Mouse (Mus musculus): ENCODE results near the gene Sh3bgrl2. TPM values are rescaled to one million over a fixed set of nuclear protein-coding genes. Genes with fewer than 3 reads are reported as not detected.

Sh3bgrl2 gene
- total RNA-seq, 2 experiments from 2014 or later = 27.4 to 27.6 TPM

GRCm38 (mm10) chr9:83556236-83556635 lies 8.1 kb downstream of the Sh3bgrl2 start:
- intact Hi-C loops (cut with DNase I) = no loop called here
- no peak for DNase-seq (ENCODE audit: low spot score in 2 of 2)

- intact Hi-C loops (cut with DNase I) = no loop called here
- no peak for DNase-seq (ENCODE audit: low spot score in 2 of 2)
Measured at GRCm38 (mm10) chr9:83556780-83557771, 8.9 kb downstream of the Sh3bgrl2 start.

- intact Hi-C loops (cut with DNase I) = no loop called here
- no peak for DNase-seq (ENCODE audit: low spot score in 2 of 2)
Measured at GRCm38 (mm10) chr9:83560670-83561069, 12.5 kb downstream of the Sh3bgrl2 start.

DNA sequence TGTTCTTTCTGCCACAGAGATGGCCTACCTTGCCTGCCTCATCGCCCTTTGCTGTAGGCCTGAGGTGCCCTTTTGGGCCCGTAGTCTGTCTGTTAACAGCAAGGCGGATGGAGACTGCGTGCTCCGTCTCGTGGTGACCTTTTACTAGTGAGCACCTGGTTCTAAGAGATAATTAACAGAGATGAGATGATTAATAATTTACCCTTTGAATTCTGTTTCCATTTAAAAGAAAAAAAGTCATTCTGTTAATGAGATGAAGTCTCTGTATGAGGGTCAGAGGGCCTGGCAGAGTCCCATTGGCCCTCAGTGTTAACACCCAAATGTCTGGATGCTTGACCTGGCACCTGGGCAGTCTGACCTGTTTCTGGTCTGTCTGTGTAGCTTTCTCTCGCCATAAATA lies 14.8 kb downstream of the Sh3bgrl2 start:
- intact Hi-C loops (cut with DNase I) = no loop called here
- DNase-seq (ENCODE audit: low spot score in 2 of 2) = no peak

GRCm38 (mm10) chr9:83563808-83564549 lies 15.9 kb downstream of the Sh3bgrl2 start:
- intact Hi-C loops (cut with DNase I) = no loop called here
- DNase-seq (ENCODE audit: low spot score in 2 of 2) = no peak

GRCm38 (mm10) chr9:83564934-83565652 lies 17.0 kb downstream of the Sh3bgrl2 start:
- DNase-seq (ENCODE audit: low spot score in 2 of 2) = no peak
- intact Hi-C loops (cut with DNase I) = no loop called here

DNA sequence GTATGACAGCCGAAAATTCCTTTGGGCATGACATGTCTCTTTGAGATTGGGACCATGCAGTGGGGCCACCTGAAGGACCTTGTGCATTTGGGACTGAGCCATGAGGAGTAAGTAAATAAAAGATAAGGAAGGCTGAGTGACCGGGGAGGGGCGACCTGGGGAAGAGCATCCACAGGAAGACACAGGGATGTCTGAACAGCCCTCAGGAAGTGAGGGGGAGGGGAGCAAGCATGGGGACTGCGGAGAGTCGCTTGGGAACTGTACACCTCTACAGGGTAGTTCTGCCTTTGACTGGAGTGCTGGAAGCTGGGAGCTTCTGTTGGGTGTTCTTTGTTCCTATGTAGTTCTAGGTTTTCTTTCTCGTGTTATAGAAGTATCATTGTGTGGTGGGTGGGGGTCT lies 18.0 kb downstream of the Sh3bgrl2 start:
- intact Hi-C loops (cut with DNase I) = no loop called here
- DNase-seq (ENCODE audit: low spot score in 2 of 2) = no peak

DNA sequence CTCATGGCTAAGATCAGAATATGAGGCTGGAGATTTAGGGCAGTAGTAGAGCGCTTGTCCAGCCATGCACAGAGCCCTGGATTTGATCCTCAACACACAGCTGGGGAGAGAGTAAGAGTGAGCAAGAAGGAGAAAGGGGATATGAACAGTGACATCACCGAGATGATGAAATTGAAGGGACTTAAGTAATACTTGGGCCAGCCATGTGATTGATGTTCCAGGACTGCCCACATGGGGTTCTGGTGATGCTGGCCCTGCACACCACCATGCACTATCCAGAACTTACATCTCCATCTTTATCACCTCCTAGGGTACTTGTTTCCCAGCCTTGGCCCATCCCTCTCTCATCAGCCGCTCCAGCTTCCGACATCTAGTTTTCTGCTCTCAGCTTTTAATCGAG lies 20.0 kb downstream of the Sh3bgrl2 start:
- intact Hi-C loops (cut with DNase I) = no loop called here
- no peak for DNase-seq (ENCODE audit: low spot score in 2 of 2)

- intact Hi-C loops (cut with DNase I) = no loop called here
- DNase-seq (ENCODE audit: low spot score in 2 of 2) = no peak
Measured at GRCm38 (mm10) chr9:83568937-83569336, 20.8 kb downstream of the Sh3bgrl2 start.

DNA sequence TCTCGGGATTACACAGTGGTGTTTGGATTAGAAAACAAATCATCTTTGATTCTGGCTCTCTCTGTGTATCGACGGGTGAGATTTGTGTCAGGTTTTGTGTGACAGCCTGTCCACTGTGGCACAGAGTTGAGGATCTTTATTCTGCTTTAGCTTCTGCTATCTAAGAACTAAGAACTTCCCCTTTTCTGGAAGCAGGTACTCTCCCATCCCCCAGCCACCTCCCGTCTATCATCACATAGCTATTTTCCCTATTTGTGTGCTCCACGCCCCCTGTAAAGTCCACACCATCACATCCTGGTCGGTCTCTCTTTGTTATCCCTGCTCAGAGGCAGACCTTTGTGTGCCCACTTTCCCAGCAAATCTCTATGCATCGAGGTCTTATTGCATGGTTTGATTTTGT lies 21.8 kb downstream of the Sh3bgrl2 start:
- intact Hi-C loops (cut with DNase I) = loop anchor here (10.0 kb wide), 1 partner anchor 185 kb away; no protein-coding TSS in a partner anchor
- DNase-seq (ENCODE audit: low spot score in 2 of 2) = no peak

DNA sequence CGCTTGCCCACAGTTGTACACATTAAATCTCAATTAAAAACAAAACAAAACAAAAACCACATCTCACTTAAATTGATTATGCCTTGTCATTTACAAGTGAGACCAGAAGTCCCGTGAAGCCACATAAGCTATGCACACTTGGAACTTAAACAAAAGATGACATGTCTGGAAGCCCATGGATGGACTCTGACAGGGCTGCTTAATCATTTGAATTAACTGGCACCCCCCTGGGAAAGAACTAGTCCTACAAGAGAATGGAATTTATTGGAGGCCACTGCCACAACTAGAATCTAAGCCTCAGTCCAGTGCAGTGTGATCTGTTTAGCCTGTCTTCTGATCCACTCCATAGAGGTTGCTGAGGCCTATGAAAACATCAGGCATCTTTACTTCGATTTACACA lies 23.2 kb downstream of the Sh3bgrl2 start:
- intact Hi-C loops (cut with DNase I) = loop anchor here (10.0 kb wide), 1 partner anchor 187 kb away; no protein-coding TSS in a partner anchor
- DNase-seq (ENCODE audit: low spot score in 2 of 2) = no peak

DNA sequence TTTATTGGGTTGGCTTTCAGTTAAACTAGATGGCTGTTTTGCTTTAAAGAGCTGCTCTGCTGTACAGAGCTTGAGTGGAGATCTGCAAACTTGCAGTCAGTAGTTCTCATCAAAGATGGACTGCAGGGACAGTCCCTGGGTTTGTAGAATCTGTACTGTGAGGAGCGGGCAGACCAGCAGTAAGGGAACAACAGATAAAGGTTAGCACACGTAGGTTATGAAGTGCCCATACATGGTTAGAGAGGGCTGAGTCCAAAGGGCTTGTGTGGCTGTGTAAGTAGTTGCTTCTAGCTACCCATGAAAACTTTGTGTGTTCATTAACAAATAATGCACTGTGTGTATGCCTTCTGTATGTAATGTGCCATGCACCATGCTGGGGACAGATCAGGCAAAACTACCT lies 24.2 kb downstream of the Sh3bgrl2 start:
- DNase-seq (ENCODE audit: low spot score in 2 of 2) = no peak
- intact Hi-C loops (cut with DNase I) = loop anchor here (10.0 kb wide), 1 partner anchor 188 kb away; no protein-coding TSS in a partner anchor

GRCm38 (mm10) chr9:83572870-83573269 lies 24.7 kb downstream of the Sh3bgrl2 start:
- intact Hi-C loops (cut with DNase I) = loop anchor here (10.0 kb wide), 1 partner anchor 188 kb away; no protein-coding TSS in a partner anchor
- no peak for DNase-seq (ENCODE audit: low spot score in 2 of 2)

- intact Hi-C loops (cut with DNase I) = loop anchor here (10.0 kb wide), 1 partner anchor 189 kb away; no protein-coding TSS in a partner anchor
- DNase-seq (ENCODE audit: low spot score in 2 of 2) = no peak
Measured at GRCm38 (mm10) chr9:83573588-83573987, 25.5 kb downstream of the Sh3bgrl2 start.

DNA sequence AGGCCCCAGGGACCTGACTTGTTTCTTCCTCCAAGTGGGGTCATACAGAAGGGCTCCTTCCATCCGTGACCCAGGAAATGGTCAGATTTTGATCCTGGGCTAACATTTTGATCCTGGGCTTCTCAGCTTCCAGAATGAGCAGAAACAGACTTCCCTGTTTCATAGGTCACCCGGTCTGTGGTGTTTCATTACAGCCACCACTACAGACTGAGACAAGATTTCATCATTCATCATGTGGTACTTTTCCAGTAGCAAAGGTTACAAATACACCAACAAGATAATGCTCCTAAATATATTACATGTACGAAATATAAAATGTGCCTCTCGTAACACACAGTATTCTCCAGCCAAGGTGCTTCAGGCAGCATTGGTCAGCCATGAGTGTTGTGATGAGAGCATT lies 27.3 kb downstream of the Sh3bgrl2 start:
- intact Hi-C loops (cut with DNase I) = loop anchor here (10.0 kb wide), 1 partner anchor 191 kb away; no protein-coding TSS in a partner anchor
- DNase-seq (ENCODE audit: low spot score in 2 of 2) = no peak

- DNase-seq (ENCODE audit: low spot score in 2 of 2) = no peak
- intact Hi-C loops (cut with DNase I) = loop anchor here (10.0 kb wide), 1 partner anchor 191 kb away; no protein-coding TSS in a partner anchor
Measured at GRCm38 (mm10) chr9:83576018-83576688, 28.0 kb downstream of the Sh3bgrl2 start.

DNA sequence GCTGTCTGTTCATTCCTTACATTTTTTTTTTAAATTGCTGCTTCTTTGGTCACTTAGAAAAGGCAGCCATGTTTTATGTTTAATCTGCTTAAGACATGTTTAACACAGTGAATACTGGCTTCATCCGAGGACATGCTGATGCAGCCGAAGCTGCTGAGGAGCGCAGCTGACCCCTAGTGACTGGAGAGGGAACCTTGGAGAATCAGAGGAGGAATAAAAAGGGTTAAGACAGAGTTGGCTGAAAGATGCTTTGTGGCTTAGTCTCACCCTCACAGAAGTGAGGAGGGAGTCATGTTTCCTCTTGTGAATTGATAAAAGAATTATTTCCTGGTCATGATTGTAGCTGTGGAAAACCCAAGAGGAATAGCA lies 28.5 kb downstream of the Sh3bgrl2 start:
- DNase-seq (ENCODE audit: low spot score in 2 of 2) = peak; percentile 50 to 68
- intact Hi-C loops (cut with DNase I) = loop anchor here (10.0 kb wide), 1 partner anchor 192 kb away; no protein-coding TSS in a partner anchor

DNA sequence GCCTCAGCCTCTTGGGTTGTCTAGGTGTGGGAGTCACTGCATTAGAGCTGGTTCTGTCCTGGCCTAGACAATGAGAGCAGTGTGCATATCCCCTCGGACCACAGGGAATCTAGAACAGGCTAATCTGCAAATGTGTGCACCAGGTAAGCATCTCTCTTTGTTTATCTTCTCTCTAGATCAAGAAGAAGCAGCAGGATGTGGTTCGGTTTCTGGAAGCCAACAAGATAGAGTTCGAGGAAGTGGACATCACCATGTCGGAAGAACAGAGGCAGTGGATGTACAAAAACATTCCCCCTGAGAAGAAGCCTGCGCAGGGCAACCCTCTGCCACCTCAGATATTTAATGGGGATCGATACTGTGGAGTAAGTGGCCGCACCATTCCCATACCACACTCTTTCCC lies 29.1 kb downstream of the Sh3bgrl2 start:
- no peak for DNase-seq (ENCODE audit: low spot score in 2 of 2)
- intact Hi-C loops (cut with DNase I) = loop anchor here (10.0 kb wide), 1 partner anchor 192 kb away; no protein-coding TSS in a partner anchor

DNA sequence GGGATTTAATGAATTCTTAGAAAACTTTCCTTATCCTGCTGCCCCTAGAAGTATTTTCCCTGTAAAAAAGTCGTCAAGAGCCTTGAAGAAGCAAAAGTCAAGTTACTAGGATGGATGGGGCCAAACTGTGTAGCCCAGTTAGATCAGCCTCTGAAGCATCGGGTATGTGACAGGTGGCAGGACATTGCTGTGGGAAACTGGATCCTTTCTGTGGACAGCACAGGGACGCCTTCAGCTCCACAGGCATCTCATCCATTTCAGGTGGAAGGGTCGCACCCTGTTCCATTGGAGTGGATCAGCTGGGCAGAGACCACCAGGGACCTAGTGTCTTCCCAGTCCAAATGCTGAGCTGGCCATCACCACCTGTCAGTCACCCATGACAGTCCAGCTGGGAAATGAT lies 30.9 kb downstream of the Sh3bgrl2 start:
- no peak for DNase-seq (ENCODE audit: low spot score in 2 of 2)
- intact Hi-C loops (cut with DNase I) = loop anchor here (10.0 kb wide), 1 partner anchor 194 kb away; no protein-coding TSS in a partner anchor

All from left cerebral cortex, postnatal 14 days (tissue).